Mouse (Mus musculus) neural tube, embryonic 14.5 days (tissue): Measurements from ENCODE around the gene Ngrn. TPM values are rescaled to one million over a fixed set of nuclear protein-coding genes. Genes with fewer than 3 reads are reported as not detected.

Experiments
- ATAC-seq: fragments of 200-750 bp; cut with Nextera tagmentation; 2 replicates; pipeline ENCODE4 v1.8.0; 2017; ENCODE audit warnings: low read depth, mild to moderate bottlenecking, moderate TSS enrichment, moderate library complexity
- H3K27ac ChIP-seq: fragments of 300-500 bp; sonication (generic); 2 replicates; pipeline ENCODE4 v1.5.1; 2014; ENCODE audit warnings: low read depth, mild to moderate bottlenecking, control low read depth, low read length, moderate library complexity, mixed read lengths
- H3K27me3 ChIP-seq: fragments of 300-500 bp; sonication (generic); 2 replicates; pipeline ENCODE4 v1.6.1; 2014; ENCODE audit warnings: low read length; ENCODE audit not compliant: control insufficient read depth, insufficient read depth
- H3K36me3 ChIP-seq: fragments of 300-500 bp; sonication (generic); 2 replicates; pipeline ENCODE4 v1.6.1; 2014; ENCODE audit warnings: low read length, mixed read lengths; ENCODE audit not compliant: control insufficient read depth, insufficient read depth
- H3K4me1 ChIP-seq: fragments of 300-500 bp; sonication (generic); 2 replicates; pipeline ENCODE4 v1.6.1; 2014; ENCODE audit warnings: low read length; ENCODE audit not compliant: control insufficient read depth, insufficient read depth
- H3K4me2 ChIP-seq: fragments of 300-500 bp; sonication (generic); 2 replicates; pipeline ENCODE4 v1.6.1; 2014; ENCODE audit warnings: mild to moderate bottlenecking, low read depth, low read length, control low read depth
- H3K4me3 ChIP-seq: fragments of 300-500 bp; sonication (generic); 2 replicates; pipeline ENCODE4 v1.5.1; 2014; ENCODE audit warnings: low read depth, low read length, control low read depth, mixed read lengths
- H3K9ac ChIP-seq: fragments of 300-500 bp; sonication (generic); replicated peaks from 2 replicates; pipeline ENCODE4 v1.6.1; 2014; ENCODE audit warnings: low read depth, mild to moderate bottlenecking, control low read depth, low read length, mixed read lengths
- H3K9me3 ChIP-seq: fragments of 300-500 bp; sonication (generic); 2 replicates; pipeline ENCODE4 v1.6.1; 2016; ENCODE audit warnings: low read length; ENCODE audit not compliant: control insufficient read depth
- WGBS: fragments of 180-500 bp; shearing (Covaris S2); extraction: QIAGEN DNeasy Blood & Tissue Kit; methylation state at CpG from one replicate; pipeline ENCODE4 v1.1.7; 2014; 5-methylcytosine and 5-hydroxymethylcytosine counted together
- polyA plus RNA-seq: library from polyadenylated mRNA; unstranded; fragments of >200 nt; fragmentation: Nextera tagmentation; extraction: Ambion mirVana; gene quantifications from 2 replicates; pipeline ENCODE4 v1.2.1, GENCODE M21; 2014

Ngrn gene
- polyA plus RNA-seq, 1 experiment from 2014 or later, result 70.2 TPM

DNA sequence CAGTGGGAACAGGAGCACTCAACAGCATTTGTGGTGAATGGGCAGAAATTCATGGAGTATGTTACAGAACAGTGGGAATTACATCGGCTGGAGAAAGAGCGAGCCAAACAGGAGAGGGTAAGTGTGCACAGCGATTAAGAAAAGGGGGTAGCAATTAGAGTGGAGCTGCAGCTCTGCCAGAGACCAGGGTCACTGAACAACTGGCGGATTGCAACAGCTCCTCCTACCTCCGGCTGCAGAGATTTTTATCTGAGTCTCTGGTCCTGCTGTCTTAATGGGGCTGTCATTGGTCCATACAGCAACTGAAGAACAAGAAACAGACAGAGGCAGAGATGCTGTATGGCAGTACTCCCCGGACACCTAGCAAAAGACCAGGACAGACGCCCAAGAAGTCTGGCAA is 49.8 kb downstream of the Ngrn start:
- no peak overlapping the region for H3K9ac ChIP-seq

More for the DNA sequence above, 49.8 kb downstream of the Ngrn start:
- no peak overlapping the region for H3K4me3 ChIP-seq
- peaks cover 6% of the 10 kb centered on the region; the same call in 1 of the 2 replicates for H3K36me3 ChIP-seq
- no peak overlapping the region for H3K4me2 ChIP-seq
- no peak overlapping the region for H3K27ac ChIP-seq
- no peaks in the 10 kb centered on the region for H3K4me1 ChIP-seq
- no peak for ATAC-seq
- H3K27me3 ChIP-seq, result no peaks in the 10 kb centered on the region
- WGBS, result 89% methylated on average over 7 of the region's 7 CpGs
- H3K9me3 ChIP-seq, result no peaks in the 10 kb centered on the region

Other genes starting within 250 kb of the Ngrn start
- gene Zfp710, start 236.4 kb upstream of the Ngrn start, polyA plus RNA-seq, result 14.0 and 14.1 TPM in 2 replicates
- gene Idh2, start 145.8 kb upstream of the Ngrn start, polyA plus RNA-seq, result 189 and 215 TPM in 2 replicates
- 18.7 and 25.7 TPM in 2 replicates for gene Sema4b, start 74.4 kb upstream of the Ngrn start, polyA plus RNA-seq
- 26.4 and 38.0 TPM in 2 replicates for gene Cib1, start 28.4 kb upstream of the Ngrn start, polyA plus RNA-seq
- 4.5 and 5.3 TPM in 2 replicates for gene Gdpgp1, start 28.4 kb upstream of the Ngrn start, polyA plus RNA-seq
- gene Ttll13, start 14.8 kb upstream of the Ngrn start, polyA plus RNA-seq, result 3.1 and 4.2 TPM in 2 replicates
- gene Vps33b, start 8.4 kb downstream of the Ngrn start, polyA plus RNA-seq, result 34.9 and 35.3 TPM in 2 replicates
- 21.5 and 24.9 TPM in 2 replicates for gene Prc1, start 33.2 kb downstream of the Ngrn start, polyA plus RNA-seq
- gene Rccd1, start 63.2 kb downstream of the Ngrn start, polyA plus RNA-seq, result 13.7 and 20.1 TPM in 2 replicates
- 32.3 and 41.0 TPM in 2 replicates for gene Unc45a, start 79.8 kb downstream of the Ngrn start, polyA plus RNA-seq
- 21.5 and 25.8 TPM in 2 replicates for gene Hddc3, start 81.9 kb downstream of the Ngrn start, polyA plus RNA-seq
- gene Man2a2, start 110.2 kb downstream of the Ngrn start, polyA plus RNA-seq, result 22.9 and 23.6 TPM in 2 replicates
- 2.2 and 6.0 TPM in 2 replicates for gene Fes, start 126.7 kb downstream of the Ngrn start, polyA plus RNA-seq
- gene Furin, start 144.2 kb downstream of the Ngrn start, polyA plus RNA-seq, result 5.3 TPM in 2 replicates